Mouse (Mus musculus) stomach, postnatal 0 days (tissue): ENCODE measurements around the gene Arpc2. TPM values are rescaled to one million over a fixed set of nuclear protein-coding genes. Genes with fewer than 3 reads are reported as not detected.

Experiments used
- ATAC-seq: fragments of 200-750 bp; cut with Nextera tagmentation; 2 replicates; pipeline ENCODE4 v1.8.0; 2017; ENCODE audit not compliant: low FRiP score, low TSS enrichment
- DNase-seq: peaks from one replicate; pipeline ENCODE4 v3.0.0-alpha.2; 2016; ENCODE audit warnings: low spot score
- H3K27ac ChIP-seq: fragments of 300-500 bp; sonication (generic); replicated peaks from 2 replicates; pipeline ENCODE4 v1.5.1; 2014; ENCODE audit warnings: mild to moderate bottlenecking, control low read depth
- H3K27me3 ChIP-seq: fragments of 300-500 bp; sonication (generic); 2 replicates; pipeline ENCODE4 v1.6.1; 2014; ENCODE audit warnings: low read length; ENCODE audit not compliant: control insufficient read depth, insufficient read depth
- H3K36me3 ChIP-seq: fragments of 300-500 bp; sonication (generic); 2 replicates; pipeline ENCODE4 v1.6.1; 2014; ENCODE audit warnings: low read length, mixed read lengths; ENCODE audit not compliant: control insufficient read depth, insufficient read depth
- H3K4me1 ChIP-seq: fragments of 300-500 bp; sonication (generic); replicated peaks from 2 replicates; pipeline ENCODE4 v1.6.1; 2014; ENCODE audit warnings: antibody characterized with exemption; ENCODE audit not compliant: control insufficient read depth, insufficient read depth
- H3K4me2 ChIP-seq: fragments of 300-500 bp; sonication (generic); replicated peaks from 2 replicates; pipeline ENCODE4 v1.6.1; 2014; ENCODE audit warnings: low read depth, mild to moderate bottlenecking, control low read depth, moderate library complexity
- H3K4me3 ChIP-seq: fragments of 300-500 bp; sonication (generic); 2 replicates; pipeline ENCODE4 v1.5.1; 2014; ENCODE audit warnings: low read depth, low read length, control low read depth
- H3K9ac ChIP-seq: fragments of 300-500 bp; sonication (generic); 2 replicates; pipeline ENCODE4 v1.6.1; 2014; ENCODE audit warnings: mild to moderate bottlenecking, low read length, control low read depth, mixed read lengths
- H3K9me3 ChIP-seq: fragments of 300-500 bp; sonication (generic); 2 replicates; pipeline ENCODE4 v1.6.1; 2016; ENCODE audit warnings: low read length; ENCODE audit not compliant: control insufficient read depth
- CTCF ChIP-seq: IDR thresholded peaks from 2 replicates; pipeline ENCODE4 v1.5.1; 2016; ENCODE audit warnings: antibody characterized with exemption, low read depth, mild to moderate bottlenecking, moderate library complexity
- EP300 ChIP-seq: optimal IDR thresholded peaks from 2 replicates; pipeline ENCODE3; 2016; ENCODE audit warnings: antibody characterized with exemption
- WGBS: fragments of 180-500 bp; shearing (Covaris S2); extraction: QIAGEN DNeasy Blood & Tissue Kit; methylation state at CpG from one replicate; pipeline ENCODE4 v1.1.7; 2014; 5-methylcytosine and 5-hydroxymethylcytosine counted together
- polyA plus RNA-seq: library from polyadenylated mRNA; unstranded; fragments of >200 nt; fragmentation: Nextera tagmentation; extraction: Ambion mirVana; gene quantifications from 2 replicates; pipeline ENCODE4 v1.2.1, GENCODE M21; 2015

Arpc2 gene
- polyA plus RNA-seq, 1 experiment from 2014 or later = 585 TPM

DNA sequence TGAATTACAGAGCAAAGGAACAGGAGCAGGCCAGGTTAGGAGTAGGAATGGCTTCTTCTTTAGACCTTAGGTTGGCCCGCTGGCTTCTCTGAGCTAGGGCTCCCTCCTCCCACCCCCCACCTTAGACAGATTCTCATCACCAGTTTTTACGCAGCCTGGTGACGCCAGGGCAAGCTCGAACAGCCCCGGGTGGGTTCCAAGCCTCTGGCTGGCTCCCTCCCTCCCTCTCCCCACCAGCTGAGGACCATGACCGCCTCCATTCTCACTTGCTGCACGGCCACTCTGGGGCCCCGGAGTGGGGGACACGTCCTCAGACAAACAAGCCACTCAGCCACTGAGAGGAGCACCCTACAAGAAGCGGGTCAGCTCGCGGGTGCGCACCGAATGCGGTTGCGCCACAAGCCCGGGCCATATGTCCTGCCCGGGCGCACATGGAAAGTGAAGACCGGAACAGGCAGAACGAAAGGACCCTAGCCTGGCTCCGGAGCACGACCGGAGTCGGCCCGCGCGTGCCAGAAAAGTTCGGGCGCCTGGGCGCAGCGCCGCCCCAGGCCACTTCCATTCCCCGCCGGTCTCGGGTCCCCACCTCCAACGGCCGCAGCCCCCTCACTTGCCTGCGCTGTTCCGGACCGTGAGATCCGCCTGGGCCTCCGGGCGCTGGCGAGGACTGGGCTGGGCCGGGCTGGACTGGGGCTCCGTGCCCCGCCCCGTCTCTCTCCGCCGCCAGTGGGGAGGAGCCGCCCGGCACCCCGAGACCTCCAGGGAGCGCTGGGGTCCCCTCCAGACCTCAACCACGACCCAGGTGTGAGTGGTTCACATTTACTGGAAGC lies 67.8 kb downstream of the Arpc2 start:
- H3K36me3 ChIP-seq = no peaks in the 10 kb centered on the region
- TF ChIP-seq CTCF = no peak; the same call in 1 of the 2 replicates
- no peak for TF ChIP-seq EP300
- DNase-seq (peak; percentile 87), ATAC-seq (peak; percentile 75)
- peak overlapping the region; percentile 97 for H3K9ac ChIP-seq
- H3K4me1 ChIP-seq = peaks cover 7% of the 10 kb centered on the region; the same call in 1 of the 2 replicates
- under 1% methylated on average over 52 of the region's 56 CpGs for WGBS
- H3K9me3 ChIP-seq = no peaks in the 10 kb centered on the region
- peak overlapping the region; percentile 97 for H3K27ac ChIP-seq
- no peaks in the 10 kb centered on the region for H3K27me3 ChIP-seq
- peak overlapping the region; percentile 92 for H3K4me3 ChIP-seq
- H3K4me2 ChIP-seq = peak overlapping the region; percentile 76

DNA sequence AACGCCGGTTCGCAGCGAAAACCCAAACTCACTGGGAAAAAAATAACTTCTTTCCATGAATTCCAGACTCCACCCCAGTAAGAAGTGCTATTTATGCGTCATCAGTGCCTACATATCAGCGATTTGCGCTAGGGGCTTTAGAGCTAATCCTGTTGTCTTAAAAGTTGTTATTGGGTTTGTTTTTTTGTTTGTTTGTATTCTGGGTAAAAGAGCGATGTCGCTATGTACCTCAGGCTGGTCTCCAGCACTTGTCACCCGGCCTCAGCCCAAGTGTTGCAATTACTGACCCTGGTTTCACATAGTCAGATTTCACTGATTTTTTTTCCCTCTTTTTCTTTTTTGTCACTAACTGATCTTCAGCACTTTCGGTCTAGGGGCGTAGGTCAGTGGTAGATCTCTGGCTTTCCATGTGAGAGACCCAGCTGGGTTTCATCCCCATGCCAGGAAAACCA lies 68.5 kb downstream of the Arpc2 start:
- peak overlapping the region; percentile 92 for H3K4me3 ChIP-seq
- WGBS = 4% methylated on average over 12 of the region's 12 CpGs
- H3K4me1 ChIP-seq = 0 out of 2 replicates have a peak, but pooled peaks cover 4% of the 10 kb centered on the region
- no peaks in the 10 kb centered on the region for H3K27me3 ChIP-seq
- peak overlapping the region; percentile 76 for H3K4me2 ChIP-seq
- peak overlapping the region; percentile 97 for H3K9ac ChIP-seq
- no peak for DNase-seq
- H3K9me3 ChIP-seq = no peaks in the 10 kb centered on the region
- H3K27ac ChIP-seq = peak overlapping the region; percentile 97
- ATAC-seq = no peak
- no peak for TF ChIP-seq EP300
- no peak for TF ChIP-seq CTCF
- H3K36me3 ChIP-seq = no peaks in the 10 kb centered on the region

DNA sequence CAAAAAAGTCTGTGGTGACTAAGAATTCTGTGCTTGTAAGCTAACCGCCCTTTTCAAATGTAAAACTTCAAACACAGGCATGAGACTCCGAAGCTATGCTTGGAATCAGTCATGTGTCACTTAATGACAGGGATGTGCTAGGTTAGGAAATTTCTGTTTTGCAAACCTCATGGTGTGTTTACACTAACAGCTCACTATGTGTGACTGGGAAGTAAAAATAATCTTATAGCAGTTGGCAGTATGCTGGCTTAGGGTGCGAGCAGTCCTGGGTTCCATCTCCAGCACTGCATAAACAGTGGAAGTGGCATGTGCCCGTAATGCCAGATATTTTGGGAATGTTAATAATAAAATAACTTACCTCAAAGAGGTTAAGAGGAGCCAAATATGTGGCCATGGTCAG lies 69.1 kb downstream of the Arpc2 start:
- DNase-seq (no peak), ATAC-seq (no peak)
- no peak overlapping the region for H3K9ac ChIP-seq

DNA sequence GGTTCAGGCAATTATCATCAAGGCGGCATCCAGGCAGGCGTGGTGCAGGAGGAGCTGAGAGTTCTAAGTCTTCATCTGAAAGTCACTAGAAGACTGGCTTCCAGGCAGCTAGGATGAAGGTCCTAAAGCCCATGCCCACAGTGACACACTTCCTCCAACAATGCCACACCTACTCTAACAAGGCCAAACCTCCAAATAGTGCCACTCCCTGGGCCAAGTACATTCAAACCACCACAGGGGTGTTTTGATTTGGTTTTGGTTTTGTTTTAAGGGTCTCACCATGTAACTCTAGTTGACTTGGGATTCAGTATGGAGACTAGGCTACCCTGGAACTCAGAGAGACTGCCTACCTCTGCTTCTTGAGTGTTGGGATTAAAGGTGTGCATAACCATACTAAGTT lies 69.6 kb downstream of the Arpc2 start, which contains the start of gene Tmbim1:
TSS of gene Tmbim1 (minus strand) at position 101 of the 400 bp plus-strand sequence.
- Histone ChIP-seq H3K9ac (peak within 1 kb of the TSS; percentile 97), H3K36me3 (no peaks in the 10 kb centered on the region), H3K4me3 (peak within 1 kb of the TSS; percentile 92; the same call in 1 of the 2 replicates), H3K4me2 (peak within 1 kb of the TSS; percentile 76), H3K27ac (peak within 1 kb of the TSS; percentile 97), H3K9me3 (no peaks in the 10 kb centered on the region), H3K4me1 (peaks cover 8% of the 10 kb centered on the region), H3K27me3 (no peaks in the 10 kb centered on the region)
- WGBS = 86% methylated on average over 2 of the region's 2 CpGs
- TF ChIP-seq CTCF = no peak
- no peak for TF ChIP-seq EP300
- DNase-seq (peak; percentile 27), ATAC-seq (no peak)

More for the DNA sequence above, 69.1 kb downstream of the Arpc2 start:
- Histone ChIP-seq H3K9me3 (no peaks in the 10 kb centered on the region), H3K27ac (no peak overlapping the region), H3K27me3 (no peaks in the 10 kb centered on the region), H3K4me2 (no peak overlapping the region), H3K36me3 (no peaks in the 10 kb centered on the region), H3K4me3 (no peak overlapping the region), H3K4me1 (peaks cover 7% of the 10 kb centered on the region)
- WGBS = 58% methylated on average over 4 of the region's 4 CpGs
- TF ChIP-seq CTCF (no peak), EP300 (no peak)

DNA sequence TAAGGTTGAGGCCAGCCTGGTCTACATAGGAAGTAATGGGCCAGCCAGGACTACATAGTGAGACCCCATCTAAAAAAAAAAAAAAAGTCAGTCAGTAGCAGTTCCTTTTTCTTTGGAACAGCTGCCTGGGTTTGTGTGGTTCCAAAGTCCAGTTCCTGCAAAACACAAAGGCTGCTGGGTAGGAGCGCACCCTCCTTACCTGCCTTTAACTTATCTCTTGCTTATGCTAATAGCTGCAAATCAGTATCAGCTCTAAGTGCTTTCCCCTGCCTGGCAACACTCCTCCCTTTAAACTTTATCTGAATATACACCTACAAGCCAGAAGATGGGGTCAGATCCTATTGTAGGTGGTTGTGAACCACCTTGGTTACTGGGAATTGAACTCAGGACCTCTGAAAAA lies 71.3 kb downstream of the Arpc2 start:
- peak overlapping the region; percentile 69 for H3K27ac ChIP-seq
- no peak overlapping the region for H3K9ac ChIP-seq
- no peak overlapping the region for H3K4me3 ChIP-seq
- H3K27me3 ChIP-seq = no peaks in the 10 kb centered on the region
- 65% methylated on average over 1 of the region's 1 CpGs for WGBS
- H3K4me2 ChIP-seq = no peak overlapping the region
- H3K36me3 ChIP-seq = no peaks in the 10 kb centered on the region
- no peaks in the 10 kb centered on the region for H3K9me3 ChIP-seq
- peaks cover 8% of the 10 kb centered on the region for H3K4me1 ChIP-seq
- ATAC-seq (peak; percentile 79), DNase-seq (peak; percentile 82)
- TF ChIP-seq EP300 (no peak), CTCF (peak; percentile 26)
